Mouse (Mus musculus) embryonic facial prominence, embryonic 14.5 days (tissue): ENCODE data around the gene Cwc27. TPM values are rescaled to one million over a fixed set of nuclear protein-coding genes. Genes with fewer than 3 reads are reported as not detected.
A peak's percentile ranks its signal among the peaks of the same experiment; 100 is the strongest.

Source experiments
- ATAC-seq: fragments of 200-750 bp; cut with Nextera tagmentation; 2 replicates; pipeline ENCODE4 v1.8.0; 2017; ENCODE audit warnings: low read depth, moderate number of reproducible peaks, moderate TSS enrichment
- DNase-seq: peaks from one replicate; pipeline ENCODE4 v3.0.0-alpha.2; 2015; ENCODE audit warnings: low spot score
- H3K27ac ChIP-seq: fragments of 300-500 bp; sonication (generic); replicated peaks from 2 replicates; pipeline ENCODE4 v1.5.1; 2014; ENCODE audit warnings: low read depth, mild to moderate bottlenecking, low read length, moderate library complexity
- H3K27me3 ChIP-seq: fragments of 300-500 bp; sonication (generic); replicated peaks from 2 replicates; pipeline ENCODE4 v1.6.1; 2014; ENCODE audit warnings: low read length; ENCODE audit not compliant: control insufficient read depth, insufficient read depth
- H3K36me3 ChIP-seq: fragments of 300-500 bp; sonication (generic); 2 replicates; pipeline ENCODE4 v1.6.1; 2014; ENCODE audit warnings: low read length, mixed read lengths; ENCODE audit not compliant: control insufficient read depth, insufficient read depth
- H3K4me1 ChIP-seq: fragments of 300-500 bp; sonication (generic); 2 replicates; pipeline ENCODE4 v1.6.1; 2014; ENCODE audit warnings: antibody characterized with exemption, low read length; ENCODE audit not compliant: control insufficient read depth, insufficient read depth
- H3K4me2 ChIP-seq: fragments of 300-500 bp; sonication (generic); 2 replicates; pipeline ENCODE4 v1.6.1; 2014; ENCODE audit warnings: low read depth, mild to moderate bottlenecking, low read length, moderate library complexity, mixed read lengths
- H3K4me3 ChIP-seq: fragments of 300-500 bp; sonication (generic); 2 replicates; pipeline ENCODE4 v1.5.1; 2014; ENCODE audit warnings: low read depth, mild to moderate bottlenecking, low read length
- H3K9ac ChIP-seq: fragments of 300-500 bp; sonication (generic); 2 replicates; pipeline ENCODE4 v1.6.1; 2014; ENCODE audit warnings: low read depth, mild to moderate bottlenecking, low read length, moderate library complexity, mixed read lengths
- H3K9me3 ChIP-seq: fragments of 300-500 bp; sonication (generic); 2 replicates; pipeline ENCODE4 v1.6.1; 2016; ENCODE audit warnings: low read length; ENCODE audit not compliant: control insufficient read depth
- WGBS: fragments of 180-500 bp; shearing (Covaris S2); extraction: QIAGEN DNeasy Blood & Tissue Kit; methylation state at CpG from one replicate; pipeline ENCODE4 v1.1.7; 2014; 5-methylcytosine and 5-hydroxymethylcytosine counted together
- polyA plus RNA-seq: library from polyadenylated mRNA; unstranded; fragments of >200 nt; fragmentation: Nextera tagmentation; extraction: Ambion mirVana; gene quantifications from 2 replicates; pipeline ENCODE4 v1.2.1, GENCODE M21; 2014

Cwc27 gene
- polyA plus RNA-seq, 1 experiment from 2014 or later, result 19.1 TPM

GRCm38 (mm10) chr13:104794421-104794820 lies 22.5 kb downstream of the Cwc27 start:
- 88% methylated on average over 3 of the region's 3 CpGs for WGBS
- no peak for ATAC-seq

GRCm38 (mm10) chr13:104792184-104792583 lies 24.8 kb downstream of the Cwc27 start, which contains the start of gene Srek1ip1:
TSS of gene Srek1ip1 (plus strand) at chr13:104792484.
- Histone ChIP-seq H3K27me3 (no peaks in the 10 kb centered on the region), H3K9ac (no peak within 1 kb of the TSS), H3K36me3 (peaks cover 39% of the 10 kb centered on the region), H3K4me1 (no peaks in the 10 kb centered on the region), H3K4me2 (no peak within 1 kb of the TSS), H3K9me3 (no peaks in the 10 kb centered on the region), H3K27ac (no peak within 1 kb of the TSS), H3K4me3 (no peak within 1 kb of the TSS)
- 86% methylated on average over 11 of the region's 11 CpGs for WGBS
- no peak for ATAC-seq
- no peak for DNase-seq

More at GRCm38 (mm10) chr13:104794421-104794820, 22.5 kb downstream of the Cwc27 start:
- Histone ChIP-seq H3K27me3 (no peaks in the 10 kb centered on the region), H3K9ac (no peak overlapping the region), H3K9me3 (no peaks in the 10 kb centered on the region), H3K4me1 (no peaks in the 10 kb centered on the region), H3K4me3 (no peak overlapping the region), H3K36me3 (peaks cover 47% of the 10 kb centered on the region), H3K27ac (no peak overlapping the region), H3K4me2 (no peak overlapping the region)
- DNase-seq, result no peak

- Histone ChIP-seq H3K4me2 (no peak overlapping the region), H3K4me1 (no peaks in the 10 kb centered on the region), H3K9me3 (no peaks in the 10 kb centered on the region), H3K4me3 (no peak overlapping the region), H3K36me3 (peaks cover 32% of the 10 kb centered on the region), H3K27me3 (no peaks in the 10 kb centered on the region), H3K9ac (no peak overlapping the region), H3K27ac (no peak overlapping the region)
- DNase-seq (peak; percentile 73), ATAC-seq (no peak)
- 8% methylated on average over 2 of the region's 2 CpGs for WGBS
Observed at GRCm38 (mm10) chr13:104789663-104790062, 27.3 kb downstream of the Cwc27 start.

- H3K36me3 ChIP-seq, result peaks cover 43% of the 10 kb centered on the region
- H3K4me3 ChIP-seq, result no peak overlapping the region
- ATAC-seq (no peak), DNase-seq (no peak)
- H3K9me3 ChIP-seq, result peaks cover 8% of the 10 kb centered on the region; the same call in 1 of the 2 replicates
- 91% methylated on average over 4 of the region's 4 CpGs for WGBS
- no peak overlapping the region for H3K9ac ChIP-seq
- H3K27me3 ChIP-seq, result no peaks in the 10 kb centered on the region
- no peaks in the 10 kb centered on the region for H3K4me1 ChIP-seq
- no peak overlapping the region for H3K27ac ChIP-seq
- H3K4me2 ChIP-seq, result no peak overlapping the region
Observed at GRCm38 (mm10) chr13:104787260-104787659, 29.7 kb downstream of the Cwc27 start.

DNA sequence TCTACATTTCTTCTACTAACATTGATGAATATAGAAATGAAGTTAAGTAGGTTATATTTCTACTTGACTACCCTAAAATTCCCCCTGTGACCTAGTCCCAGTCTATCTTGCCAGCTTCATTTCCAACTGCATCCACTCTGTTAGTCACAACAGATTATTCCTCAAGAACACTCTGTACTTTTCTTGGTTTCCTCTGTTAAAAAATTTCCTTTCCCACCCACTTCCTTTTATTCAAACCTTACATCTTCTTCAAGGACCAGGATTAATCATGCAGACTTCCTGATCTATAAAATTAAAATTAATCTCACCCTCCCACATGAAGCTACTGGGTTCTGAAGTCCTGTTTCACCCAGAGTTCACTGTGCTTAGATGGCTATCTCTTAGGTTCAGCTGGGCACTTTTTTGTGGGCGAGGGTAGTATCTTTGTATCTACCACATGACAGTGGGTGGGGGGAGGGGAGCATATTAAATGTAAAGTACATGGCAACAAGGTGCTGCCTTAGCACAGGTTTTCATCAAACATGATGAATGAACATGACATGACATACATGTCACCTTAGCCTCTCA lies 37.8 kb downstream of the Cwc27 start:
- Histone ChIP-seq H3K4me3 (no peak overlapping the region), H3K4me2 (no peak overlapping the region), H3K9me3 (peaks cover 10% of the 10 kb centered on the region; the same call in 1 of the 2 replicates), H3K4me1 (no peaks in the 10 kb centered on the region), H3K27me3 (no peaks in the 10 kb centered on the region), H3K36me3 (peaks cover 19% of the 10 kb centered on the region), H3K9ac (no peak overlapping the region), H3K27ac (no peak overlapping the region)
- WGBS, result 90% methylated on average over 1 of the region's 1 CpGs
- ATAC-seq, result no peak
- no peak for DNase-seq

GRCm38 (mm10) chr13:104763193-104763592 lies 53.7 kb downstream of the Cwc27 start:
- no peak overlapping the region for H3K27ac ChIP-seq
- no peak for DNase-seq
- ATAC-seq, result no peak

GRCm38 (mm10) chr13:104762401-104762800 lies 54.5 kb downstream of the Cwc27 start:
- H3K4me3 ChIP-seq, result no peak overlapping the region
- no peaks in the 10 kb centered on the region for H3K27me3 ChIP-seq
- H3K9me3 ChIP-seq, result no peaks in the 10 kb centered on the region
- WGBS, result 87% methylated on average over 4 of the region's 4 CpGs
- ATAC-seq, result no peak
- no peak overlapping the region for H3K27ac ChIP-seq
- DNase-seq, result no peak
- H3K4me1 ChIP-seq, result no peaks in the 10 kb centered on the region
- H3K36me3 ChIP-seq, result no peaks in the 10 kb centered on the region
- H3K9ac ChIP-seq, result no peak overlapping the region
- H3K4me2 ChIP-seq, result no peak overlapping the region

More at GRCm38 (mm10) chr13:104763193-104763592, 53.7 kb downstream of the Cwc27 start:
- no peaks in the 10 kb centered on the region for H3K4me1 ChIP-seq
- H3K9ac ChIP-seq, result no peak overlapping the region
- H3K27me3 ChIP-seq, result no peaks in the 10 kb centered on the region
- H3K4me3 ChIP-seq, result no peak overlapping the region
- no peaks in the 10 kb centered on the region for H3K36me3 ChIP-seq
- H3K9me3 ChIP-seq, result no peaks in the 10 kb centered on the region
- 80% methylated on average over 3 of the region's 3 CpGs for WGBS
- no peak overlapping the region for H3K4me2 ChIP-seq

- no peaks in the 10 kb centered on the region for H3K36me3 ChIP-seq
- no peak for DNase-seq
- WGBS, result 97% methylated on average over 1 of the region's 1 CpGs
- H3K27me3 ChIP-seq, result no peaks in the 10 kb centered on the region
- no peaks in the 10 kb centered on the region for H3K9me3 ChIP-seq
- H3K4me3 ChIP-seq, result no peak overlapping the region
- ATAC-seq, result no peak
- no peak overlapping the region for H3K4me2 ChIP-seq
- H3K9ac ChIP-seq, result no peak overlapping the region
- H3K27ac ChIP-seq, result no peak overlapping the region
- no peaks in the 10 kb centered on the region for H3K4me1 ChIP-seq
Observed at GRCm38 (mm10) chr13:104759381-104759780, 57.6 kb downstream of the Cwc27 start.

DNA sequence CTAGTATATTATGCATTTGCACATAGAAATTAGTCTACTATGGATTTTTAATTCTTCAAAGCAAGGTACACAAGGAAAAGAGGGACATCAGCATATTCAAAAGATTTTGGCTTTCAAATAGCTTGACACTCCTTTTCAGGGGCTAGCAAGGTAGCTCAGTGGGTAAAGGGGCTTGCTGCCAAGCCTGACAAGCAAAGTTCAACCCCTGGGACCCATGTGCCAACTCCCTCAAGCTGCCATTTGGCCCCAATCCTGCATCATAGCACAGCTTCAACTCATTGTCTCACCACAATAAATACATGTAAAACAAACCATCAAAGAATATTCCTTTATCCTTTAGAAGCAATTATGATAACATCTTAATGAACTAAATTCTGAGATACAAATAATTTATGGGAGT lies 69.9 kb downstream of the Cwc27 start:
- H3K36me3 ChIP-seq, result no peaks in the 10 kb centered on the region
- H3K27me3 ChIP-seq, result no peaks in the 10 kb centered on the region
- H3K4me3 ChIP-seq, result no peak overlapping the region
- H3K4me2 ChIP-seq, result no peak overlapping the region
- no peak overlapping the region for H3K9ac ChIP-seq
- no peak overlapping the region for H3K27ac ChIP-seq
- no peak for DNase-seq
- no peaks in the 10 kb centered on the region for H3K4me1 ChIP-seq
- no peak for ATAC-seq
- H3K9me3 ChIP-seq, result no peaks in the 10 kb centered on the region
